Mouse (Mus musculus): ENCODE measurements at regions not wholly inside any gene's neighbourhood (a gene's known extent, or its start where the extent isn't known, plus 50 kb on each side); places are given as distances from the start of the nearest gene placed in this dataset.

GRCm38 (mm10) chr4:142803819-142804218, 409.0 kb downstream of the Prdm2 start:
- Histone ChIP-seq H3K4me3 (replicated peaks in 1 of 3; ENCODE audit: low read depth in 2 of 3, low read length in 2 of 3, poor library complexity in 1 of 3) (no peak overlapping the region), H3K27me3 (replicated peaks) (no peaks in the 10 kb centered on the region), H3K27ac (ENCODE audit: insufficient read depth, low read depth) (no peak overlapping the region), H3K79me2 (replicated peaks; ENCODE audit: control insufficient read depth, extremely low read depth, insufficient read depth, poor library complexity, severe bottlenecking) (no peaks in the 10 kb centered on the region), H3K9ac (ENCODE audit: insufficient read depth, low read depth) (no peak overlapping the region), H3K4me1 (ENCODE audit: control insufficient read depth in 1 of 2, insufficient read depth in 2 of 2) (no peaks in the 10 kb centered on the region), H3K4me2 (ENCODE audit: insufficient read depth, low read depth, poor library complexity, severe bottlenecking) (no peak overlapping the region), H3K36me3 (replicated peaks in 1 of 2; ENCODE audit: control insufficient read depth in 1 of 2, insufficient read depth in 1 of 2, low read length in 1 of 2) (no peaks in the 10 kb centered on the region), H3K9me3 (replicated peaks; ENCODE audit: low read length) (peaks cover 82% of the 10 kb centered on the region)
- DNase-seq (ENCODE audit: extremely low read depth), result no peak
- TF ChIP-seq NELFE (IDR thresholded peaks at IDR 0.05; ENCODE audit: low read depth, low read length), result no peak
- no peak for TF ChIP-seq SMC3 (IDR thresholded peaks at IDR 0.05; ENCODE audit: low read depth, low read length)
- TF ChIP-seq HCFC1 (IDR thresholded peaks at IDR 0.05; ENCODE audit: low read depth, low read length), result no peak
- no peak for TF ChIP-seq MXI1 (IDR thresholded peaks at IDR 0.05; ENCODE audit: low read depth, low read length)
- no peak for TF ChIP-seq MYC (IDR thresholded peaks at IDR 0.05; ENCODE audit: low read depth, low read length)
- no peak for TF ChIP-seq EP300 (IDR thresholded peaks at IDR 0.05; ENCODE audit: low read length)
- no peak for TF ChIP-seq ZMIZ1 (IDR thresholded peaks at IDR 0.05; ENCODE audit: low read depth, low read length)
- no peak for TF ChIP-seq CTCF (conservative IDR thresholded peaks at IDR 0.05 in 1 of 2, IDR thresholded peaks at IDR 0.05 in 1 of 2; ENCODE audit: low read depth in 2 of 2, low read length in 2 of 2)
- dilution Hi-C loops (cut with MboI; ENCODE audit: extremely low pct_ligation_motif_present, extremely low pct_unique_long_range_greater_than_20kb, low sequenced_read_pairs), result no loop called here
- in situ Hi-C loops (cut with MboI; ENCODE audit: low pct_ligation_motif_present, low pct_unique_long_range_greater_than_20kb, low sequenced_read_pairs), result no loop called here

- H3K79me2 ChIP-seq (replicated peaks; ENCODE audit: control insufficient read depth, extremely low read depth, insufficient read depth, poor library complexity, severe bottlenecking), result no peaks in the 10 kb centered on the region
- in situ Hi-C loops (cut with MboI; ENCODE audit: low pct_ligation_motif_present, low pct_unique_long_range_greater_than_20kb, low sequenced_read_pairs) (no loop called here), dilution Hi-C loops (cut with MboI; ENCODE audit: extremely low pct_ligation_motif_present, extremely low pct_unique_long_range_greater_than_20kb, low sequenced_read_pairs) (no loop called here)
- no peaks in the 10 kb centered on the region for H3K27me3 ChIP-seq (replicated peaks)
- H3K36me3 ChIP-seq (replicated peaks in 1 of 2; ENCODE audit: control insufficient read depth in 1 of 2, insufficient read depth in 1 of 2, low read length in 1 of 2), result no peaks in the 10 kb centered on the region
- DNase-seq (ENCODE audit: extremely low read depth), result no peak
- no peak overlapping the region for H3K4me2 ChIP-seq (ENCODE audit: insufficient read depth, low read depth, poor library complexity, severe bottlenecking)
- no peak overlapping the region for H3K9ac ChIP-seq (ENCODE audit: insufficient read depth, low read depth)
- no peak for TF ChIP-seq USF1 (IDR thresholded peaks at IDR 0.05; ENCODE audit: low read depth, low read length)
- no peak for TF ChIP-seq NELFE (IDR thresholded peaks at IDR 0.05; ENCODE audit: low read depth, low read length)
- TF ChIP-seq RAD21 (IDR thresholded peaks at IDR 0.05; ENCODE audit: low read depth, low read length), result no peak
- no peak for TF ChIP-seq RCOR1 (conservative IDR thresholded peaks at IDR 0.05; ENCODE audit: low read depth, low read length)
- no peak for TF ChIP-seq SIN3A (IDR thresholded peaks at IDR 0.05; ENCODE audit: low read length)
- no peak for TF ChIP-seq JUN (IDR thresholded peaks at IDR 0.05; ENCODE audit: insufficient read depth, low read depth, low read length)
- no peak for TF ChIP-seq IRF4 (IDR thresholded peaks at IDR 0.05; ENCODE audit: low read depth, low read length)
- TF ChIP-seq SMC3 (IDR thresholded peaks at IDR 0.05; ENCODE audit: low read depth, low read length), result no peak
- no peak for TF ChIP-seq USF2 (conservative IDR thresholded peaks at IDR 0.05; ENCODE audit: low read depth, low read length)
- no peak overlapping the region for H3K4me3 ChIP-seq (replicated peaks in 1 of 3; ENCODE audit: low read depth in 2 of 3, low read length in 2 of 3, poor library complexity in 1 of 3)
- H3K27ac ChIP-seq (ENCODE audit: insufficient read depth, low read depth), result no peak overlapping the region
- peaks cover 79% of the 10 kb centered on the region for H3K9me3 ChIP-seq (replicated peaks; ENCODE audit: low read length)
- H3K4me1 ChIP-seq (ENCODE audit: control insufficient read depth in 1 of 2, insufficient read depth in 2 of 2), result no peaks in the 10 kb centered on the region
Measured at GRCm38 (mm10) chr4:142799291-142799690, 413.5 kb downstream of the Prdm2 start.

- no peak for DNase-seq (ENCODE audit: extremely low read depth)
- H3K27me3 ChIP-seq (replicated peaks), result no peaks in the 10 kb centered on the region
- peaks cover 77% of the 10 kb centered on the region for H3K9me3 ChIP-seq (replicated peaks; ENCODE audit: low read length)
- H3K27ac ChIP-seq (ENCODE audit: insufficient read depth, low read depth), result no peak overlapping the region
- H3K4me1 ChIP-seq (ENCODE audit: control insufficient read depth in 1 of 2, insufficient read depth in 2 of 2), result no peaks in the 10 kb centered on the region
- no peak overlapping the region for H3K4me2 ChIP-seq (ENCODE audit: insufficient read depth, low read depth, poor library complexity, severe bottlenecking)
- TF ChIP-seq ZMIZ1 (IDR thresholded peaks at IDR 0.05; ENCODE audit: low read depth, low read length) (no peak), HCFC1 (IDR thresholded peaks at IDR 0.05; ENCODE audit: low read depth, low read length) (no peak), NRF1 (IDR thresholded peaks at IDR 0.05; ENCODE audit: low read depth, low read length) (no peak), RAD21 (IDR thresholded peaks at IDR 0.05; ENCODE audit: low read depth, low read length) (no peak), ZC3H11A (IDR thresholded peaks at IDR 0.05; ENCODE audit: low read depth, low read length) (no peak), UBTF (IDR thresholded peaks at IDR 0.05; ENCODE audit: low read depth, low read length) (no peak), GABPA (IDR thresholded peaks at IDR 0.05; ENCODE audit: insufficient replicate concordance, low read depth, low read length) (no peak), NELFE (IDR thresholded peaks at IDR 0.05; ENCODE audit: low read depth, low read length) (no peak), BHLHE40 (IDR thresholded peaks at IDR 0.05; ENCODE audit: low read depth, low read length) (no peak)
- in situ Hi-C loops (cut with MboI; ENCODE audit: low pct_ligation_motif_present, low pct_unique_long_range_greater_than_20kb, low sequenced_read_pairs) (no loop called here), dilution Hi-C loops (cut with MboI; ENCODE audit: extremely low pct_ligation_motif_present, extremely low pct_unique_long_range_greater_than_20kb, low sequenced_read_pairs) (no loop called here)
- H3K79me2 ChIP-seq (replicated peaks; ENCODE audit: control insufficient read depth, extremely low read depth, insufficient read depth, poor library complexity, severe bottlenecking), result no peaks in the 10 kb centered on the region
- no peaks in the 10 kb centered on the region for H3K36me3 ChIP-seq (replicated peaks in 1 of 2; ENCODE audit: control insufficient read depth in 1 of 2, insufficient read depth in 1 of 2, low read length in 1 of 2)
- H3K4me3 ChIP-seq (replicated peaks in 1 of 3; ENCODE audit: low read depth in 2 of 3, low read length in 2 of 3, poor library complexity in 1 of 3), result no peak overlapping the region
- H3K9ac ChIP-seq (ENCODE audit: insufficient read depth, low read depth), result no peak overlapping the region
Measured at GRCm38 (mm10) chr4:142798834-142799233, 414.0 kb downstream of the Prdm2 start.

Data from CH12.LX (cell line).